Mouse (Mus musculus): ENCODE measurements at regions not wholly inside any gene's neighbourhood (a gene's known extent, or its start where the extent isn't known, plus 50 kb on each side); places are given as distances from the start of the nearest gene placed in this dataset.

DNA sequence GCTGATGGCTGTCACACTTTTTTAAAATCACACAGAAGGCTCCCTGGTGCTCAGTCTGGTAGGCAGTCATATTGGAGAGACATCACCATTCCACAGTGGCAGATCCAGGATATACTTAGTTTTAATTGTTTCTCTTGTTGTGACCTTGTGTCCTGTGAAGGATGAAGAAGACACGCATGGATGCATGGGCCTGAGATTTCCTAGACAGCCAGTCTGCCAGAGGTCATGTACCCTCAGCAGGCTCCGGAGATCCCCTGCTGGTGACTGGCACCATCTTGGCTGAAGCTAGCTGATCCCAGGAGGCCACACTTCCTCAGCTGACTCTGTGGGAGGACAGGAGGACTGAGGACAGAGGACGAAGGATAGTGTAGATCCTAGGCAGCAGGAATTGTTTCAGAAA lies 506.7 kb upstream of the Sox11 start:
- TF ChIP-seq CTCF (IDR thresholded peaks at IDR 0.05; ENCODE audit: control insufficient read depth, insufficient read depth, insufficient read length) (no peak), MAX (IDR thresholded peaks at IDR 0.05) (no peak), FOSL1 (IDR thresholded peaks at IDR 0.05; ENCODE audit: insufficient read depth, low read length, poor library complexity, severe bottlenecking) (no peak), CEBPB (IDR thresholded peaks at IDR 0.05; ENCODE audit: low read depth) (no peak), MYOD1 (IDR thresholded peaks at IDR 0.05; ENCODE audit: control insufficient read depth, insufficient read length, low read depth) (no peak), USF1 (IDR thresholded peaks at IDR 0.05; ENCODE audit: low read depth) (no peak)
